Mouse (Mus musculus) midbrain, embryonic 10.5 days (tissue): ENCODE measurements at regions not wholly inside any gene's neighbourhood (a gene's known extent, or its start where the extent isn't known, plus 50 kb on each side); places are given as distances from the start of the nearest gene placed in this dataset.

Experiments used
- DNase-seq: peaks from one replicate; pipeline ENCODE4 v3.0.0-alpha.2; 2017; ENCODE audit warnings: low spot score
- H3K27ac ChIP-seq: fragments of 300-500 bp; sonication (generic); replicated peaks from 2 replicates; pipeline ENCODE4 v1.5.1; 2016; ENCODE audit warnings: mild to moderate bottlenecking
- H3K27me3 ChIP-seq: fragments of 300-500 bp; sonication (generic); 2 replicates; pipeline ENCODE4 v1.6.1; 2016; ENCODE audit warnings: low read depth, mild to moderate bottlenecking; ENCODE audit not compliant: poor library complexity, severe bottlenecking
- H3K36me3 ChIP-seq: fragments of 300-500 bp; sonication (generic); 2 replicates; pipeline ENCODE4 v1.6.1; 2016; ENCODE audit warnings: mild to moderate bottlenecking, moderate library complexity
- H3K4me1 ChIP-seq: fragments of 300-500 bp; sonication (generic); 2 replicates; pipeline ENCODE4 v1.6.1; 2016
- H3K4me3 ChIP-seq: fragments of 300-500 bp; sonication (generic); 2 replicates; pipeline ENCODE4 v1.5.1; 2016; ENCODE audit warnings: mild to moderate bottlenecking, moderate library complexity
- H3K9me3 ChIP-seq: fragments of 300-500 bp; sonication (generic); replicated peaks from 2 replicates; pipeline ENCODE4 v1.6.1; 2016; ENCODE audit warnings: mild to moderate bottlenecking
- WGBS: fragments of 180-500 bp; shearing (Covaris S2); methylation state at CpG from one replicate; pipeline ENCODE4 v1.1.7; 2016; 5-methylcytosine and 5-hydroxymethylcytosine counted together

DNA sequence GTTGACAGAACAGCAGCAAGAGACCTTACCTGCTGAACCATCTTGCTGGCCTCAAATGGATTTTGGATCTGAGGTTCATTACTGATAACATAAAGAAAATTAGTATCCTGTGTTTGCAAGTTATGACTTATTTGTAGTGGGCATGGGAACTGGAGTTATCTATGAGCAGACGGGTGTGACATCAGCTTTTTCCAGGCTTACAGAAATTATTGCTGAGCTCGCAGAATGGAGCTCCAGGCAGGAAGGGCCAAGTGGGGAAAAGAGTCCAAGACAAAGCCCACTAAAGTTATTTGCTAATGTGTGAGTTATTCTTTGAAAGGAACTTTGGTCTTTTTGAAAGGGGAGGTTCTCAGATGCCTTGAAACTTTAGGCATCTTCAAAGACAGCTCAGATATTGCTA, 126.4 kb upstream of the Fbxo11 start:
- no peaks in the 10 kb centered on the region for H3K9me3 ChIP-seq
- DNase-seq, result no peak

DNA sequence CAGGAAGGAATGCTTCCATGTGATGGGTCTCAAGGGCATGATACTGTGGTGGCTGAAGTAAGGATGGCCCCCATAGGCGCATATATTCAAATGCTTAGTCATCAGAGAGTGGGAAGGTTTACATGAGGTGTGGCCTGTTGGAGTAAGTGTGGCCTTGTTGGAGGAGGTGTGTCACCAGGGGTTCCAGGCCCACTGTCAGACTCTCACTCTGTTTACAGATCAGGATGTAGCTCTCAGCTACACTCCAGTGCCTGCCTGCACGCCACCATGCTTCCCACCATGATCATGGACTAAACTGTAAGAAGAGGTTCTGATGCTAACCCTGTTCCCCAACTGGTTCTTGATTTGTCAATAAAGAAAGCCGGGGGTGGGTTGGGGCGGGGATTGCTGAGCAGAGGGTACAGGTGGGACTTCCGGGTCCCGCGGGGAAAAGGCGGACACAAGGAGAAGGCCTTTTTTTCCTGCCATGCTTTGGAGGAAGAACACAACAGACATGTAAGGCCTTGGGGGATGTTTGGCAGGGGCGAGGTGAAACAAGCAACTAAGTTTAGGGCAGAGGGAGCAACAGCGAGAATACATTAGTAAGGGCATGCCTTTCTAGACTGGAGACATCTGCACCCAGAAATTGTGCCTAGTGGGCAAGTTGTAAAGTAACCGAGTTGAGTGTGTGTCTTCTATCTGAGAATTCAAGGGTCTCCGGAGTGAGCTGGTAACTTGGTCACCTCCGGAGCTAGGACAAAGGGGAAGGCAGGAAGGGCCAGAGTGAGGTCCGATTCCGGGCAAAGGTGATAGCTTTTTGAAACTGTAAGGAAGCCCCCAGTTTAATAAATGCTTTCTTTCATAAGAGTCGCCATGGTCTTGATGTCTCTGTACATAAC, 127.1 kb upstream of the Fbxo11 start:
- H3K36me3 ChIP-seq, result no peaks in the 10 kb centered on the region
- no peak overlapping the region for H3K27ac ChIP-seq
- no peaks in the 10 kb centered on the region for H3K4me1 ChIP-seq
- no peak overlapping the region for H3K4me3 ChIP-seq
- DNase-seq, result no peak
- 94% methylated on average over 16 of the region's 16 CpGs for WGBS
- no peaks in the 10 kb centered on the region for H3K9me3 ChIP-seq
- no peaks in the 10 kb centered on the region for H3K27me3 ChIP-seq

More for the DNA sequence above, 126.4 kb upstream of the Fbxo11 start:
- Histone ChIP-seq H3K4me1 (no peaks in the 10 kb centered on the region), H3K36me3 (no peaks in the 10 kb centered on the region), H3K27ac (no peak overlapping the region), H3K4me3 (no peak overlapping the region), H3K27me3 (no peaks in the 10 kb centered on the region)
- 90% methylated on average over 2 of the region's 2 CpGs for WGBS

DNA sequence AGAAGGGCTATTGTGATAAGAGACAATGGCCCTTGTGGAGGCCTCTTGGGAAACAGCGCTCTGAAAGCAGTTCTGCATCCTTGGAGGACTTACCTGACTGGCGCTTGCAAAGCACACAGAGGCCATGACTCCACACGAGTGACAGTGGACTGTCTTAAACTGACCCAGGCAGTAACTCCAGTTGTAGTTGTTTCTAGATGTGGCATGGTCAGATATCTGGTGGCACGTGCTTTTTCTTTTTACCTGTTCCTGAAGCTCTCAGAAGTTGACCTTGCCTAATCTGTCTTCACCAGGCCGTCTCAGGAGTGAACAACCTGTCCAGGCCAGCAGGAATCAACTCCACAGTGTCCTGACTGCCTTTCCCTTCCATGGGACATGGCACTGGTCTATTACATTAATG, 129.6 kb upstream of the Fbxo11 start:
- no peaks in the 10 kb centered on the region for H3K9me3 ChIP-seq
- no peak overlapping the region for H3K4me3 ChIP-seq
- no peaks in the 10 kb centered on the region for H3K36me3 ChIP-seq
- no peak overlapping the region for H3K27ac ChIP-seq
- 88% methylated on average over 5 of the region's 5 CpGs for WGBS
- no peaks in the 10 kb centered on the region for H3K4me1 ChIP-seq
- DNase-seq, result no peak
- no peaks in the 10 kb centered on the region for H3K27me3 ChIP-seq

DNA sequence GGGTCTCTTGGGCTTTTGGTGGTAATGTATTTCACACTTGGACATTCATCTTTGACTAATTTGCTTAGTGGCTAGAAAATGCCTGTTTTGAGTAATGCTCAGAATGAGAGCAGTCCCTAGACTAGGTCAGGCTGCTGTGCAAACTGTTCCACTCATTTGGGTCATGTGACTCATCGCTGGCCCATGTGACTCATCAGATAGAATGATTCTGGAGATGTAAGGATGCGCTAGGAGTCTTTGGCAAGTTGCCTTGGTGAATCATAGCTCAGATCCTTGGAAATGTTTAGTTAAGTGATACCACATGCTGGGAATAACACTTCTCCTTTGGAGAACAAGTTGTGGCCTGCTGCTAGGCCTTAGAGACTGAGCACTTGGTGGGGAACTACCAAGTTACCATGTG, 130.2 kb upstream of the Fbxo11 start:
- WGBS, result 93% methylated on average over 2 of the region's 2 CpGs
- H3K4me1 ChIP-seq, result no peaks in the 10 kb centered on the region
- H3K27ac ChIP-seq, result no peak overlapping the region
- DNase-seq, result no peak
- H3K36me3 ChIP-seq, result no peaks in the 10 kb centered on the region
- H3K4me3 ChIP-seq, result no peak overlapping the region
- H3K27me3 ChIP-seq, result no peaks in the 10 kb centered on the region
- H3K9me3 ChIP-seq, result no peaks in the 10 kb centered on the region

GRCm38 (mm10) chr17:88195893-88196292, 130.8 kb upstream of the Fbxo11 start:
- Histone ChIP-seq H3K36me3 (no peaks in the 10 kb centered on the region), H3K4me1 (no peaks in the 10 kb centered on the region), H3K4me3 (no peak overlapping the region), H3K27ac (no peak overlapping the region), H3K9me3 (no peaks in the 10 kb centered on the region), H3K27me3 (no peaks in the 10 kb centered on the region)
- 86% methylated on average over 6 of the region's 6 CpGs for WGBS
- no peak for DNase-seq

- no peaks in the 10 kb centered on the region for H3K4me1 ChIP-seq
- H3K4me3 ChIP-seq, result no peak overlapping the region
- H3K9me3 ChIP-seq, result no peaks in the 10 kb centered on the region
- H3K27ac ChIP-seq, result no peak overlapping the region
- no peak for DNase-seq
- no peaks in the 10 kb centered on the region for H3K36me3 ChIP-seq
- H3K27me3 ChIP-seq, result no peaks in the 10 kb centered on the region
- WGBS, result 92% methylated on average over 1 of the region's 1 CpGs
Observed at GRCm38 (mm10) chr17:88196322-88196721, 131.2 kb upstream of the Fbxo11 start.

- no peaks in the 10 kb centered on the region for H3K9me3 ChIP-seq
- no peak for DNase-seq
- H3K36me3 ChIP-seq, result no peaks in the 10 kb centered on the region
- H3K27me3 ChIP-seq, result no peaks in the 10 kb centered on the region
- H3K4me3 ChIP-seq, result no peak overlapping the region
- WGBS, result 82% methylated on average over 3 of the region's 3 CpGs
- no peak overlapping the region for H3K27ac ChIP-seq
- H3K4me1 ChIP-seq, result no peaks in the 10 kb centered on the region; the same call in 1 of the 2 replicates
Observed at GRCm38 (mm10) chr17:88197381-88197780, 132.3 kb upstream of the Fbxo11 start.

DNA sequence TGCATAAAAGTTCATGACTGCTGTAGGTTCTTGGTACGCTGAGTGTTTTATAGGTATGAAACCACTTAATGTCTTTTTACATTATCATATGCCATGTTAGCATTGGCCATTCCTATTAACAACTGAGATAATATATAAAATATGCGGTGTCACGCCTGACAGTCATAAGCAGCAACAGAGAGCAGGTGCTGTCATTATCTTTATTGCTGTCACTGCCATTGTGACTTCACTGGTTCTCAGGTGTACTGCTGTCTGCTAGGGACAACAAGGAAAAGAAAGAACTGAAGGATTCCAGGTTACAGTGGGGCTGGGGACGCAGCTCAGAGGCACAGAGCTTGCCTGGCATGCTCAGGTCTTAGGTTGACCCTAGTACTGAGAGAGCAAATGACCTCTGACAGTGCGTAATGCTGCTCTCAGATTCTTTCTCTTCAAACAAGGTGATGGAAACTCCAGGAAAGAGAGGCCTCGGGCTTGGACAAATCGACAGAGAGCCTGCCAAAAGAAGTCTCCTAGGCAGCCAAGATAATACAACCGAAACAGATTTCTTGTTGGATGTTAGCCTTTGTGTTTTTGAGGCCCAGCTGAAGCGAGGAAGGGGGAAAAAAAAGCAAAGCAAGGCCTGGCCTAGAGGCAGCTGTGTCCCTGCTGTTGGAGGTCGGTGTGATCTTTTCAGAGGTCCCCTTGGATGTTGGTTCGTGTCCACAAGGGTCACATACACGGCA, 136.3 kb upstream of the Fbxo11 start:
- no peak for DNase-seq
- Histone ChIP-seq H3K27ac (no peak overlapping the region), H3K9me3 (no peaks in the 10 kb centered on the region), H3K4me1 (no peaks in the 10 kb centered on the region; the same call in 1 of the 2 replicates), H3K27me3 (no peaks in the 10 kb centered on the region), H3K36me3 (no peaks in the 10 kb centered on the region), H3K4me3 (no peak overlapping the region)
- 84% methylated on average over 12 of the region's 12 CpGs for WGBS

- no peak overlapping the region for H3K27ac ChIP-seq
- no peaks in the 10 kb centered on the region for H3K27me3 ChIP-seq
- H3K4me1 ChIP-seq, result no peaks in the 10 kb centered on the region; the same call in 1 of the 2 replicates
- no peak for DNase-seq
- no peaks in the 10 kb centered on the region for H3K36me3 ChIP-seq
- 89% methylated on average over 4 of the region's 4 CpGs for WGBS
- H3K4me3 ChIP-seq, result no peak overlapping the region
- no peaks in the 10 kb centered on the region for H3K9me3 ChIP-seq
Observed at GRCm38 (mm10) chr17:88202214-88202613, 137.1 kb upstream of the Fbxo11 start.

DNA sequence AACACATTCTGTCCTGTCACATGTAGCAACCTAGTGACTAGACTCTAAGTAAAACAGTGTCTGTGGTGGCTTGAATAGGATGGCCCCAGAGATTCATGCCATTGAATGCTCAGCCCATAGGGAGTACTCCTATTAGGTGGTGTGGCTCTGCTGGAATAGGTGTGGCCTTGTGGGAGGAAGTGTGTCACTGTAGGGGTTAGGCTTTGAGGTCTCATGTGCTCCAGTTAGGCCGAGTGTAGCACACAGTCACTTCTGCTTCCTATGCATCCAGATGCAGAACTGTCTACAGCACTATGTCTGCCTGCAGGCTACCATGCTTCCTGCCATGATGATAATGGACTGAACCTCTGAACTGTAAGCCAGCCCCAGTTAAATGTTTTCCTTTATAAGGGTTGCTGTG, 144.5 kb upstream of the Fbxo11 start:
- WGBS, result 87% methylated on average over 1 of the region's 1 CpGs

DNA sequence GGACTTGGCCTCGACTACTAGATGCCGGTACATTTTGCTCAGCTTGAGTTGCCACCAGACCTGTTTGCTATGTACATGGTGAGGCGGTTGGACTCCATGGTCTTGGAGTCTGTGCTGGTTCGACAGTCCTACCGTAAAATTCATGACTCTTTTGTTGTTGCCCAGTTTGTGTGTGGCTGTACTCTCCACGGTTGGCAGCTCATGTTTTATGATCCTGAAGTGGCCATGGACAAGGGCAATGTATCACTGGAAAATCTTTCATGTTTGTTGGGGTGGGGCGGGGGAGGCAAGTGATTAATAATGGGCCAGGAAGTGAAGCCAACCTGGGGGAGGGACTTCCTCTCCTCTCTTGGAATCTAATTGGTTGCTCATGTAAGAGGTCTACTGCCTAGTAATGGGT, 147.0 kb upstream of the Fbxo11 start:
- Histone ChIP-seq H3K36me3 (no peaks in the 10 kb centered on the region), H3K27me3 (no peaks in the 10 kb centered on the region), H3K27ac (no peak overlapping the region), H3K4me3 (no peak overlapping the region), H3K9me3 (no peaks in the 10 kb centered on the region), H3K4me1 (no peaks in the 10 kb centered on the region)
- 93% methylated on average over 7 of the region's 7 CpGs for WGBS
- DNase-seq, result no peak

More for the DNA sequence above, 144.5 kb upstream of the Fbxo11 start:
- Histone ChIP-seq H3K36me3 (no peaks in the 10 kb centered on the region), H3K4me3 (no peak overlapping the region), H3K9me3 (no peaks in the 10 kb centered on the region), H3K27me3 (no peaks in the 10 kb centered on the region), H3K27ac (no peak overlapping the region), H3K4me1 (no peaks in the 10 kb centered on the region)
- no peak for DNase-seq

DNA sequence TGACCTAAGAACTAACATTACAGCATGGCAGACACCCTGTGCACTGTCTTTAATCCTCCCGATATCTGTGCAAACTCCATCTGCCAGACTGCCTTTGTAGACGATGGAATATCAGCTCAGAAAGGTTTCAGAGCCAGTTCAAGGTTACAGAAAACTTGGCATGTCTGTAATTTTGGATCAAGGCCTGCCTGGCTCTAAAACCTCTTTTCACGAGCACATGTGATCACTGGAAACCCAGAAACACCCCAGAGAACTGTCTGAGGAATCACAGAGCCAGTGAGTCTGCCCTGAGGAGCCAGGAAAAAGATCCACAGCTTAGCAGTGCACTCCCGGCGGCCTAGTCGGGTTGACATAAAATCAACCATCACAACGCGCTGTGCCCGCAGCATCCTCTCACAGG, 149.7 kb upstream of the Fbxo11 start:
- no peak overlapping the region for H3K4me3 ChIP-seq
- no peaks in the 10 kb centered on the region for H3K4me1 ChIP-seq
- H3K27me3 ChIP-seq, result no peaks in the 10 kb centered on the region
- WGBS, result 91% methylated on average over 9 of the region's 9 CpGs
- DNase-seq, result no peak
- no peaks in the 10 kb centered on the region for H3K9me3 ChIP-seq
- no peaks in the 10 kb centered on the region for H3K36me3 ChIP-seq
- no peak overlapping the region for H3K27ac ChIP-seq

- no peak for DNase-seq
- Histone ChIP-seq H3K27me3 (no peaks in the 10 kb centered on the region), H3K9me3 (peaks cover 12% of the 10 kb centered on the region; the same call in 1 of the 2 replicates), H3K36me3 (no peaks in the 10 kb centered on the region), H3K27ac (no peak overlapping the region), H3K4me1 (no peaks in the 10 kb centered on the region), H3K4me3 (no peak overlapping the region)
- 77% methylated on average over 5 of the region's 5 CpGs for WGBS
Observed at GRCm38 (mm10) chr17:88222379-88222955, 157.4 kb upstream of the Fbxo11 start.
